Mouse (Mus musculus): ENCODE data around the gene Rdh8. TPM values are rescaled to one million over a fixed set of nuclear protein-coding genes. Genes with fewer than 3 reads are reported as not detected.
A peak's percentile ranks its signal among the peaks of the same experiment; 100 is the strongest.

The Rdh8 gene
- polyA plus RNA-seq, 1 experiment from 2014 or later, result not detected

DNA sequence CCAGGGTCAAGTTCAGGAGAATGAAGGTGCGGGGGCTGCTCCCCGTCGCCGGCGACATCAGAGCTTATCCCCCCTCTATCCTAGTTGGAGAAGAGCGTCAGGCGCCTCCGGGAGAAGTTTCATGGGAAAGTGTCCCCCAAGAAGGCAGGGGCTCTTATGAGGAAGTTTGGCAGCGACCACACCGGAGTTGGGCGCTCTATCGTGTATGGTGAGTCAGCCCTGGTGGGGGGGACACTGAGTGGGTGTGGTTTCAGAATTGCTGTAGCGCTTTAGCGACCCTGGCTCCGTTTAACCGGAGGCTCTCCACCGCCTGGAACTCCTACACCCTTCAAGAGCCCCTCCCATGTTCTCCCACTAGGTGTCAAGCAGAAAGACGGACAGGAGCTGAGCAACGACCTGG lies 50.9 kb downstream of the Rdh8 start:
- DNase-seq (no peak), ATAC-seq (ENCODE audit: low read depth) (no peak)
- peak overlapping the region; percentile 65 for H3K9ac ChIP-seq
- H3K27ac ChIP-seq, result no peak overlapping the region
- H3K4me2 ChIP-seq, result peak overlapping the region; percentile 72
- peaks cover 12% of the 10 kb centered on the region for H3K4me1 ChIP-seq (replicated peaks)
- peak overlapping the region; percentile 63 for H3K4me3 ChIP-seq (replicated peaks)
- H3K27me3 ChIP-seq, result peaks cover 37% of the 10 kb centered on the region
- peaks cover 5% of the 10 kb centered on the region for H3K36me3 ChIP-seq
- 4% methylated on average over 19 of the region's 19 CpGs for WGBS (ENCODE audit: insufficient replicate concordance)
- no peaks in the 10 kb centered on the region for H3K9me3 ChIP-seq (replicated peaks)

GRCm38 (mm10) chr9:20870211-20871173 lies 52.2 kb downstream of the Rdh8 start:
- no peak for DNase-seq
- ATAC-seq (ENCODE audit: low read depth), result no peak
- Histone ChIP-seq H3K9me3 (replicated peaks) (no peaks in the 10 kb centered on the region), H3K36me3 (peaks cover 5% of the 10 kb centered on the region), H3K4me1 (replicated peaks) (peaks cover 12% of the 10 kb centered on the region), H3K27ac (no peak overlapping the region), H3K27me3 (peaks cover 37% of the 10 kb centered on the region), H3K4me3 (replicated peaks) (no peak overlapping the region), H3K4me2 (no peak overlapping the region), H3K9ac (no peak overlapping the region)
- 68% methylated on average over 12 of the region's 12 CpGs for WGBS (ENCODE audit: insufficient replicate concordance)

DNA sequence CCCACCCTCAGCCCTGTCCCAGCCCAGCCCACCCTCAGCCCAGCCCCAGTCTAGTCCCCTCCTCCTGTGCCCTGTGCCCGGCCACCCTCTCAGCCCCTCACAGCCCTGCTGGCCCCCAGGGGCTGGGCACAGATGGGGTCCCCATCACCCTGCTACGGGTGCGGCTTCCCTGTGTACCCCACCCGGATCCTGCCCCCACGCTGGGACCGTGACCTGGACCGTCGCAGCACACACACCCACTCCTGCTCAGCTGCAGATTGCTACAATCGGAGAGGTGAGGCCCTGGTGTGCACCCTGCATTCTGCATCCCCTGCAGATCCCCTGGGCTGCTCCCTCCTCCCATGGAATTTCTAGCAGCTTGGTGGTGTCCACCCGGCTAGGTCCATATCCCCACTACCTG lies 54.7 kb downstream of the Rdh8 start:
- Histone ChIP-seq H3K27me3 (peaks cover 18% of the 10 kb centered on the region), H3K4me2 (no peak overlapping the region), H3K27ac (no peak overlapping the region), H3K36me3 (peaks cover 5% of the 10 kb centered on the region), H3K9me3 (replicated peaks) (no peaks in the 10 kb centered on the region), H3K4me1 (replicated peaks) (peaks cover 23% of the 10 kb centered on the region), H3K9ac (no peak overlapping the region), H3K4me3 (replicated peaks) (no peak overlapping the region)
- WGBS (ENCODE audit: insufficient replicate concordance), result 72% methylated on average over 10 of the region's 10 CpGs
- no peak for ATAC-seq (ENCODE audit: low read depth)
- no peak for DNase-seq

GRCm38 (mm10) chr9:20873521-20873920 lies 55.2 kb downstream of the Rdh8 start:
- Histone ChIP-seq H3K27ac (no peak overlapping the region), H3K27me3 (peaks cover 14% of the 10 kb centered on the region), H3K9me3 (replicated peaks) (no peaks in the 10 kb centered on the region), H3K4me1 (replicated peaks) (peaks cover 22% of the 10 kb centered on the region), H3K36me3 (peaks cover 5% of the 10 kb centered on the region), H3K4me2 (no peak overlapping the region), H3K9ac (no peak overlapping the region), H3K4me3 (replicated peaks) (no peak overlapping the region)
- WGBS (ENCODE audit: insufficient replicate concordance), result 75% methylated on average over 12 of the region's 12 CpGs
- ATAC-seq (ENCODE audit: low read depth) (no peak), DNase-seq (no peak)

DNA sequence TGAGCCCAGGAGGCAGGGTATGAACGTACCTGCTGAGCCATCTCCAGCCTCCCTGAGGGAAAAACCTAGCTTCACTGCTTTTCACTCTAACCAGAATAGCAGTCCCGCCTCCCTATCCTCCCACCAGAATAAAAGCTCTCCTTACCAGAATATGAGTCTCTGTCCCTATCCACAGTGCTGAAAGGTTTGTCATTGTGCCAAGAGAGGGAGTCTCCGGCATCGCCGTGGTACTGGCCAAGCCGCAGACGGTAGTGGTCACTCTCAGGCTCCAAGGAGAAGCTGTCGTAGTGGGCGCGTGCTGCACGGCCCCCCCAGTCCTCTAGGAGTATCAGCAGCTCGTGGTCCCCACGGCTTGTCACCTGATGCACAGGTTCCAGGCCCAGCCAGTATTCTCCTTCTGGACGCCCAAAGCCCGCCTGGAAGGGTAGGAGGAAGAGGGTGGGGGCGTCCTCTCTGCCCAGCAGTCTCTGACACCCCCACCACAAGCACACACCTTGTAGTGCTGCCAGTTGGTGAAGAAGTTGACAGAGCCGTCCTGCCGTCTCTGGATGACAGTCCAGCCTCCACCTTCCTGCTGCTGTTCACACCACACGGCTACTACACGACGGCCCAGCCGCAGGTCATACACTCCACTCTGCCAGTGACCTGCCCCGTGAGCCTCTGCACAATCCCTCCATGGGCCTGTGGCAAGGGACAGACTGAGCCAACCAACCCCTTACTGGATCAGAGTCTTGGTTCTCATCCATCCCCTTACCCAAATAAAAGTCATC lies 56.9 kb downstream of the Rdh8 start:
- Histone ChIP-seq H3K27ac (no peak overlapping the region), H3K4me1 (replicated peaks) (peaks cover 29% of the 10 kb centered on the region), H3K27me3 (no peaks in the 10 kb centered on the region), H3K9me3 (replicated peaks) (no peaks in the 10 kb centered on the region), H3K4me3 (replicated peaks) (no peak overlapping the region), H3K36me3 (peaks cover 5% of the 10 kb centered on the region), H3K4me2 (no peak overlapping the region), H3K9ac (no peak overlapping the region)
- DNase-seq (no peak), ATAC-seq (ENCODE audit: low read depth) (no peak)
- 70% methylated on average over 23 of the region's 23 CpGs for WGBS (ENCODE audit: insufficient replicate concordance)

Other genes starting within 250 kb of the Rdh8 start
- gene Zfp846, start 237.2 kb upstream of the Rdh8 start, polyA plus RNA-seq (2015; fragmentation: Nextera tagmentation; extraction: Ambion mirVana), result 2.3 and 3.0 TPM in 2 replicates
- 310 and 314 TPM in 2 replicates for gene Ubl5, start 175.6 kb upstream of the Rdh8 start, polyA plus RNA-seq (2015; fragmentation: Nextera tagmentation; extraction: Ambion mirVana)
- gene Fbxl12, start 173.7 kb upstream of the Rdh8 start, polyA plus RNA-seq (2015; fragmentation: Nextera tagmentation; extraction: Ambion mirVana), result 4.0 and 5.0 TPM in 2 replicates
- gene Pin1, start 166.4 kb upstream of the Rdh8 start, polyA plus RNA-seq (2015; fragmentation: Nextera tagmentation; extraction: Ambion mirVana), result 31.8 and 35.3 TPM in 2 replicates
- gene Olfm2, start 72.2 kb upstream of the Rdh8 start, polyA plus RNA-seq (2015; fragmentation: Nextera tagmentation; extraction: Ambion mirVana), result 0.12 and 0.18 TPM in 2 replicates
- 0.01 and 0.06 TPM in 2 replicates for gene Col5a3, start 3.4 kb upstream of the Rdh8 start, polyA plus RNA-seq (2015; fragmentation: Nextera tagmentation; extraction: Ambion mirVana)
- gene A230050P20Rik, start 50.1 kb downstream of the Rdh8 start, polyA plus RNA-seq (2015; fragmentation: Nextera tagmentation; extraction: Ambion mirVana), result 4.2 and 4.8 TPM in 2 replicates
- 9.4 and 10.1 TPM in 2 replicates for gene Angptl6, start 61.2 kb downstream of the Rdh8 start, polyA plus RNA-seq (2015; fragmentation: Nextera tagmentation; extraction: Ambion mirVana)
- 89.6 and 90.5 TPM in 2 replicates for gene Ppan, start 69.7 kb downstream of the Rdh8 start, polyA plus RNA-seq (2015; fragmentation: Nextera tagmentation; extraction: Ambion mirVana)
- 282 and 290 TPM in 2 replicates for gene Eif3g, start 80.1 kb downstream of the Rdh8 start, polyA plus RNA-seq (2015; fragmentation: Nextera tagmentation; extraction: Ambion mirVana)
- 63.3 and 75.0 TPM in 2 replicates for gene Dnmt1, start 141.4 kb downstream of the Rdh8 start, polyA plus RNA-seq (2015; fragmentation: Nextera tagmentation; extraction: Ambion mirVana)
- gene S1pr2, start 158.3 kb downstream of the Rdh8 start, polyA plus RNA-seq (2015; fragmentation: Nextera tagmentation; extraction: Ambion mirVana), result 4.7 and 4.8 TPM in 2 replicates
- 81.2 and 84.0 TPM in 2 replicates for gene Mrpl4, start 184.2 kb downstream of the Rdh8 start, polyA plus RNA-seq (2015; fragmentation: Nextera tagmentation; extraction: Ambion mirVana)
- gene Icam1, start 197.5 kb downstream of the Rdh8 start, polyA plus RNA-seq (2015; fragmentation: Nextera tagmentation; extraction: Ambion mirVana), result 9.6 and 9.7 TPM in 2 replicates
- 244 and 254 TPM in 2 replicates for gene Icam4, start 210.9 kb downstream of the Rdh8 start, polyA plus RNA-seq (2015; fragmentation: Nextera tagmentation; extraction: Ambion mirVana)
- gene Icam5, start 213.6 kb downstream of the Rdh8 start, polyA plus RNA-seq (2015; fragmentation: Nextera tagmentation; extraction: Ambion mirVana), result 0.21 and 0.29 TPM in 2 replicates
- 0.38 TPM in 1 of 2 replicates, not detected in the other for gene Zglp1, start 248.6 kb downstream of the Rdh8 start, polyA plus RNA-seq (2015; fragmentation: Nextera tagmentation; extraction: Ambion mirVana)

All from liver, embryonic 13.5 days (tissue).